Mouse (Mus musculus) layer of hippocampus, adult 6 months (tissue): ENCODE measurements around the gene Ccdc24. TPM values are rescaled to one million over a fixed set of nuclear protein-coding genes. Genes with fewer than 3 reads are reported as not detected.

Source experiments
- long read RNA-seq, 2 experiments: library from polyadenylated mRNA; unstranded; transcript quantifications; one replicate each; pipeline ENCODE4 v2.0.0; 2019 to 2020
- polyA plus RNA-seq: library from polyadenylated mRNA; unstranded; fragments of <200 nt; fragmentation: Nextera tagmentation; gene quantifications from 2 replicates; pipeline ENCODE4 v1.2.3, GENCODE M21; 2021

Ccdc24 gene
- 0.46 and 1.5 TPM in 2 replicates for polyA plus RNA-seq
- long read RNA-seq, experiment 1, partial matches to known transcripts = 0 of 1 reads
- long read RNA-seq, experiment 1, other reads (novel, unspliced or antisense) = 1 of 1 reads
- long read RNA-seq, experiment 2, partial matches to known transcripts = 0 of 1 reads
- long read RNA-seq, experiment 2, other reads (novel, unspliced or antisense) = 1 of 1 reads

GRCm38 (mm10) chr4:117872471-117872886 lies at the start of gene Ccdc24:
Ccdc24 (minus strand) TSS chr4:117872557.

GRCm38 (mm10) chr4:117914591-117915442 lies 42.5 kb upstream of the Ccdc24 start, which contains the start of gene Ipo13:
Ipo13 (minus strand) TSS chr4:117914999.

GRCm38 (mm10) chr4:117891738-117892161 lies 19.4 kb upstream of the Ccdc24 start, which contains the start of gene Dph2:
Dph2 (minus strand) TSS chr4:117892032.

GRCm38 (mm10) chr4:117887133-117887532 lies 14.8 kb upstream of the Ccdc24 start, which contains the start of gene Atp6v0b:
Atp6v0b (minus strand) TSS chr4:117887333.

GRCm38 (mm10) chr4:117882701-117883691 lies 10.6 kb upstream of the Ccdc24 start, which contains the start of gene B4galt2:
B4galt2 (minus strand) TSS chr4:117883487.

GRCm38 (mm10) chr4:117834457-117834844 lies 37.9 kb downstream of the Ccdc24 start, which contains the start of gene Slc6a9:
Slc6a9 (plus strand) TSS chr4:117834506.

Other genes with a start within 250 kb of the Ccdc24 start
- gene Dmap1, start 190.3 kb downstream of the Ccdc24 start, polyA plus RNA-seq = 40.3 and 44.6 TPM in 2 replicates
- not detected in 2 replicates for gene Gm12845, start 148.1 kb downstream of the Ccdc24 start, polyA plus RNA-seq
- gene Klf17, start 106.9 kb downstream of the Ccdc24 start, polyA plus RNA-seq = not detected in 2 replicates
- 16.2 and 20.4 TPM in 2 replicates for gene Slc6a9, start 38.1 kb downstream of the Ccdc24 start, polyA plus RNA-seq
- gene B4galt2, start 10.9 kb upstream of the Ccdc24 start, polyA plus RNA-seq = 6.2 and 6.7 TPM in 2 replicates
- 864 and 877 TPM in 2 replicates for gene Atp6v0b, start 14.8 kb upstream of the Ccdc24 start, polyA plus RNA-seq
- gene Dph2, start 19.5 kb upstream of the Ccdc24 start, polyA plus RNA-seq = 7.7 TPM in 2 replicates
- 37.2 and 40.7 TPM in 2 replicates for gene Ipo13, start 42.4 kb upstream of the Ccdc24 start, polyA plus RNA-seq
- gene Artn, start 57.2 kb upstream of the Ccdc24 start, polyA plus RNA-seq = 0.55 and 0.59 TPM in 2 replicates